Mouse (Mus musculus): ENCODE measurements around the gene Kif9.

DNA sequence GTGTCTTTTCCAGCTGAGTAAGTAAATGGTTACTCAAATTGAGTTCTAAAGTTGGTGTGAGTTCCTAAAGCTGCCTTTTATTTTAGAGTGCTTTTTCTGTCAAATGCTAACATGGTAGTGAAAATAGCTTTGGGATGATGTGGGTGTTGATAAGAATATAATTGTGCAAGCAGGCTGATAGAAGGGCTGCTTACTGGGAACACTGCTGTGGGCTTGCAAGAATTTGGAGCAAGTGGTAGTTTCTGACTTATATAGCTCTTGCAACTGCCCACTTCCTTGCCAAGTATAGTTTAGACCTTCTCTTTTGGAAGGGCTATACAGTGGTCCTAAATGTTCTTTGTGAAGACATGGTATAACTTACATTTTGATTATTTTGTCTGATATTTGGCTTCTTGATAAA lies 61.8 kb downstream of the Kif9 start:
- TF ChIP-seq EP300 (IDR thresholded peaks at IDR 0.05; ENCODE audit: low read depth) (no peak), CTCF (IDR thresholded peaks at IDR 0.05; ENCODE audit: low read depth) (no peak)

All from liver, embryonic 14.5 days (tissue).